Mouse (Mus musculus): ENCODE results near the gene Ern1. TPM values are rescaled to one million over a fixed set of nuclear protein-coding genes. Genes with fewer than 3 reads are reported as not detected.
"Not testable (repeated sequence)": the region's sequence is repeated elsewhere in the genome, so short reads cannot be mapped to it uniquely, and the experiment has no call there.

Gene Ern1
- total and polyA plus RNA-seq, 2 experiments from 2014 or later, result 3.0 to 11.6 TPM

GRCm38 (mm10) chr11:106500393-106501307 lies 13.0 kb upstream of the Ern1 start:
- Histone ChIP-seq H3K4me3 (ENCODE audit: low read length) (peak overlapping the region; percentile 63), H3K9ac (replicated peaks; ENCODE audit: low read length) (peak overlapping the region; percentile 87), H3K4me1 (ENCODE audit: insufficient read depth, low read length) (peaks cover 5% of the 10 kb centered on the region; the same call in 1 of the 2 replicates), H3K27ac (peak overlapping the region; percentile 91), H3K36me3 (ENCODE audit: insufficient read depth, low read length) (no peaks in the 10 kb centered on the region), H3K27me3 (ENCODE audit: insufficient read depth, low read length) (no peaks in the 10 kb centered on the region), H3K9me3 (ENCODE audit: low read length) (no peaks in the 10 kb centered on the region), H3K4me2 (ENCODE audit: low read depth, low read length) (peak overlapping the region; percentile 84)
- WGBS, result under 1% methylated on average over 52 of the region's 55 CpGs
- TF ChIP-seq CTCF (IDR thresholded peaks at IDR 0.05; ENCODE audit: low read depth), result no peak
- ATAC-seq (peak; percentile 99), DNase-seq (ENCODE audit: low spot score) (peak; percentile 99)

- peaks cover 5% of the 10 kb centered on the region; the same call in 1 of the 2 replicates for H3K4me1 ChIP-seq (ENCODE audit: insufficient read depth, low read length)
- H3K27ac ChIP-seq, result no peak overlapping the region
- H3K4me3 ChIP-seq (ENCODE audit: low read length), result no peak overlapping the region
- ATAC-seq, result no peak
- no peaks in the 10 kb centered on the region for H3K9me3 ChIP-seq (ENCODE audit: low read length)
- H3K36me3 ChIP-seq (ENCODE audit: insufficient read depth, low read length), result no peaks in the 10 kb centered on the region
- H3K9ac ChIP-seq (replicated peaks; ENCODE audit: low read length), result no peak overlapping the region
- no peaks in the 10 kb centered on the region for H3K27me3 ChIP-seq (ENCODE audit: insufficient read depth, low read length)
- TF ChIP-seq CTCF (IDR thresholded peaks at IDR 0.05; ENCODE audit: low read depth), result no peak
- WGBS, result 30% methylated on average over 4 of the region's 4 CpGs
- H3K4me2 ChIP-seq (ENCODE audit: low read depth, low read length), result no peak overlapping the region
- no peak for DNase-seq (ENCODE audit: low spot score)
These were observed 11.2 kb upstream of the Ern1 start for GRCm38 (mm10) chr11:106498739-106499379.

GRCm38 (mm10) chr11:106497926-106498325 lies 10.3 kb upstream of the Ern1 start:
- Histone ChIP-seq H3K36me3 (ENCODE audit: insufficient read depth, low read length) (no peaks in the 10 kb centered on the region), H3K9me3 (ENCODE audit: low read length) (no peaks in the 10 kb centered on the region), H3K27ac (no peak overlapping the region), H3K4me3 (ENCODE audit: low read length) (no peak overlapping the region), H3K4me2 (ENCODE audit: low read depth, low read length) (no peak overlapping the region), H3K9ac (replicated peaks; ENCODE audit: low read length) (no peak overlapping the region), H3K27me3 (ENCODE audit: insufficient read depth, low read length) (no peaks in the 10 kb centered on the region), H3K4me1 (ENCODE audit: insufficient read depth, low read length) (peaks cover 5% of the 10 kb centered on the region; the same call in 1 of the 2 replicates)
- 91% methylated on average over 2 of the region's 2 CpGs for WGBS
- DNase-seq (ENCODE audit: low spot score) (no peak), ATAC-seq (no peak)
- TF ChIP-seq CTCF (IDR thresholded peaks at IDR 0.05; ENCODE audit: low read depth), result peak; percentile 21; the same call in 1 of the 2 replicates

GRCm38 (mm10) chr11:106497009-106497408 lies 9.4 kb upstream of the Ern1 start:
- H3K36me3 ChIP-seq (ENCODE audit: insufficient read depth, low read length); H3K27ac ChIP-seq; H3K4me1 ChIP-seq (ENCODE audit: insufficient read depth, low read length); H3K27me3 ChIP-seq (ENCODE audit: insufficient read depth, low read length); H3K4me3 ChIP-seq (ENCODE audit: low read length); DNase-seq (ENCODE audit: low spot score); H3K9ac ChIP-seq (replicated peaks; ENCODE audit: low read length); H3K9me3 ChIP-seq (ENCODE audit: low read length); ATAC-seq; H3K4me2 ChIP-seq (ENCODE audit: low read depth, low read length): not testable (repeated sequence)
- WGBS, result 96% methylated on average over 2 of the region's 2 CpGs

GRCm38 (mm10) chr11:106492984-106493669 lies 5.5 kb upstream of the Ern1 start:
- H3K9ac ChIP-seq (replicated peaks; ENCODE audit: low read length), result no peak overlapping the region
- no peak overlapping the region for H3K4me2 ChIP-seq (ENCODE audit: low read depth, low read length)
- no peak for TF ChIP-seq CTCF (IDR thresholded peaks at IDR 0.05; ENCODE audit: low read depth)
- WGBS, result 79% methylated on average over 7 of the region's 7 CpGs
- H3K27me3 ChIP-seq (ENCODE audit: insufficient read depth, low read length), result no peaks in the 10 kb centered on the region
- no peaks in the 10 kb centered on the region for H3K4me1 ChIP-seq (ENCODE audit: insufficient read depth, low read length)
- ATAC-seq, result no peak
- H3K27ac ChIP-seq, result no peak overlapping the region
- no peaks in the 10 kb centered on the region for H3K9me3 ChIP-seq (ENCODE audit: low read length)
- H3K4me3 ChIP-seq (ENCODE audit: low read length), result no peak overlapping the region
- DNase-seq (ENCODE audit: low spot score), result no peak
- no peaks in the 10 kb centered on the region for H3K36me3 ChIP-seq (ENCODE audit: insufficient read depth, low read length)

- no peaks in the 10 kb centered on the region for H3K9me3 ChIP-seq (ENCODE audit: low read length)
- H3K9ac ChIP-seq (replicated peaks; ENCODE audit: low read length), result no peak overlapping the region
- peak; percentile 78 for TF ChIP-seq CTCF (IDR thresholded peaks at IDR 0.05; ENCODE audit: low read depth)
- no peaks in the 10 kb centered on the region; the same call in 1 of the 2 replicates for H3K4me1 ChIP-seq (ENCODE audit: insufficient read depth, low read length)
- no peaks in the 10 kb centered on the region for H3K27me3 ChIP-seq (ENCODE audit: insufficient read depth, low read length)
- ATAC-seq, result no peak
- H3K27ac ChIP-seq, result no peak overlapping the region
- no peak overlapping the region for H3K4me3 ChIP-seq (ENCODE audit: low read length)
- no peaks in the 10 kb centered on the region for H3K36me3 ChIP-seq (ENCODE audit: insufficient read depth, low read length)
- DNase-seq (ENCODE audit: low spot score), result peak; percentile 92
- WGBS, result 0% methylated on average over 3 of the region's 3 CpGs
- H3K4me2 ChIP-seq (ENCODE audit: low read depth, low read length), result no peak overlapping the region
These were observed 3.7 kb upstream of the Ern1 start for GRCm38 (mm10) chr11:106491393-106491792.

- 88% methylated on average over 6 of the region's 6 CpGs for WGBS
- H3K27me3 ChIP-seq (ENCODE audit: insufficient read depth, low read length); H3K9ac ChIP-seq (replicated peaks; ENCODE audit: low read length); H3K9me3 ChIP-seq (ENCODE audit: low read length); DNase-seq (ENCODE audit: low spot score); ATAC-seq; H3K4me2 ChIP-seq (ENCODE audit: low read depth, low read length); H3K36me3 ChIP-seq (ENCODE audit: insufficient read depth, low read length); H3K4me3 ChIP-seq (ENCODE audit: low read length); H3K27ac ChIP-seq; H3K4me1 ChIP-seq (ENCODE audit: insufficient read depth, low read length): not testable (repeated sequence)
These were observed 2.9 kb upstream of the Ern1 start for GRCm38 (mm10) chr11:106490600-106490999.
